Mouse (Mus musculus) ES-Bruce4 (cell line): Measurements from ENCODE around the gene Galnt6.

Experiments used
- CTCF ChIP-seq: IDR thresholded peaks from one replicate; pipeline ENCODE4 v1.8.1; 2011; ENCODE audit warnings: low read depth, low read length
- EP300 ChIP-seq: IDR thresholded peaks from 2 replicates; pipeline ENCODE4 v1.6.1; 2011; ENCODE audit warnings: low read depth, low read length; ENCODE audit not compliant: insufficient read depth
- POLR2A ChIP-seq: IDR thresholded peaks from one replicate; pipeline ENCODE4 v1.8.1; 2011; ENCODE audit warnings: low read length; ENCODE audit not compliant: insufficient read depth

DNA sequence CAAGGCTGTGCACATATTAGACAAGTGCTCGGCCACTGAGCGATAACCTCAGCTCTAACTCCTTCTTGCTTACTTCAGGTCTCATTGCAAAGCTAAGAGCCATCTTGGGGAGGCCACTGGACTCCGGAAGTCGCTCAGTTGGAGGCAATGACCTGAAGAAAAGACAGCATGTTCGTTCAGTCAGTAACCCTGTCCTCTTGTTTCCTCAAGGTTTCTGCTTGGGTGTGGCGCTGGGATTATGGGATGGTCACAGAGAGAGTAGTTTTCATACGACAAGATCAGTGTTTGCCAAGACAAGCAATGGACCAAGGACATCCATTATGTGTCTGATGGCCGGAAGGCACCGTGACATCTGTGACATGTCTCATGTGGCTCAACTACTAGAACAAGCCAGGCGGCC lies 54.6 kb downstream of the Galnt6 start:
- TF ChIP-seq POLR2A (no peak), CTCF (no peak), EP300 (no peak)
